Mouse (Mus musculus) liver (tissue): ENCODE results near the gene Tinf2.

Experiments used
- DNase-seq: peaks from one replicate; pipeline ENCODE4 v3.0.0-alpha.2; 2020; ENCODE audit warnings: mixed read lengths

The Tinf2 gene

DNA sequence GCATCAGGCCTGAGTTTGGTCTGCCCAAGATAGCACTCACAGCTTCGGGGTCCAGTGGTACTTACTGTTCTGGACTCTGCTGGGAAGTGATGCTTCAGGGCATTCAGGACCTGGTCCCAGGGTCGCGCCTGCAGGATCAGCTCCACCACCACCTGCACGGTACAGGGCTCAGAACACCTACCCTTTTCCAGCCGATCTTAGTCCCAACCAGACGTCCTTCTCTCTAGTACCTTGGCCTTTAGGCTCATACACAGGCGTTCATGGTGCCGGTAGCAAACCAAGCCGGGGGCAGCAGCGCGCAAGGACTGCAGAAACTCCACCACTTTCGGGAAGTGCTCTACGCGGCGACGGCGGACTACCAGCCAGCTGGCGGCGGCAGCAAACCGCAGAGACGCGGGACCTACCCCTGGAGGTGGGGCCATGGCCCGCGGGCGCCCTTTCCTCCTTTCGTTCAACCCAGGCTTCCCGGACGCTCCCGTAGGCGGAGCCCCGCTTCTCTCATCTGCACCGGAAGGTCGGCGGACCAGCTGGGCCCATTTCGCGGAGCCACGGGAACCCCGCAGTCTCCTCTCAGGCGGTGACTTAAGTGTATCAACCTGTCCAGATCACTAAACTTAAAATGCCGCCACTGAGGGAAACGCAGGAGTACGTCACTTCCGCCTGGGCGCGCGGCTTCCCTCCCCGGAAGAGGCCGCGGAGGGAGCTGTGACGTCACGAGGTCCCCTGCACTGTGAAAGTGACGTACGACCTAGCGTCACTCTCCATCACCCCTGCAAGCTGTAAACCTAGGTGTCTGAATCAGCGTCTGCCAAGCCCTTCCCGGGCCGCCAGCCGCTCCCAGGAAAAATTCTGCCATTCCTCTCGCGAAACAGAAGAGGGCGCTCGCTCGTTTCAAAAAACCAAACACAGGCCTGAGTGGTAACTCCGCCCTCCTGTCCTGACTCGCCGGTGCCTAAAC lies at the start of gene Tinf2:
Tinf2 (minus strand) TSS at position 661 of the 958 bp plus-strand sequence.
- peak; percentile 93 for DNase-seq

DNA sequence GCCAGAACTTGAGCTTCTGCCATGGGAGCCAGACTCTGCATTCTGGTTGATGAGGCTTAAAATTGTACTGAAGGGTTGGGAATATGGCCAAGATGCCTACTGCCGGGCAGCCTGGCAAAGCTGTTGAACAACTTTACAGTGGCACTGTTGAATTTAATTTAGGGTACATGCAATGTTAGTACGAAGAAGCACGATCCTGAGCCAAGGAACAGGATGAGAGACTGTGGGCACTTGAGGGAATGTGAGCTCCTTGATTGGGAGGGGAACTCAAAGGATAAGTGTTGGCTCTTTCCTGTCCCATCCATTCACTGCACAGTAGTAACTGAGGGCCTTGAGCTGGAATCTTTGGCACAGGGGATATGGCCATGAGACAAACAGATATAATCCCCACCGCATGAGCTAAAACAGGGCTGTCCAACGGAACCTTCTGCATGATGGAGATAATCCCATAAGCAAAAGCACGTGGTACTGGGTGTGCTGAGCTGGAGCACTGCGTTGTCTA lies 49.0 kb upstream of the Tinf2 start:
- no peak for DNase-seq

DNA sequence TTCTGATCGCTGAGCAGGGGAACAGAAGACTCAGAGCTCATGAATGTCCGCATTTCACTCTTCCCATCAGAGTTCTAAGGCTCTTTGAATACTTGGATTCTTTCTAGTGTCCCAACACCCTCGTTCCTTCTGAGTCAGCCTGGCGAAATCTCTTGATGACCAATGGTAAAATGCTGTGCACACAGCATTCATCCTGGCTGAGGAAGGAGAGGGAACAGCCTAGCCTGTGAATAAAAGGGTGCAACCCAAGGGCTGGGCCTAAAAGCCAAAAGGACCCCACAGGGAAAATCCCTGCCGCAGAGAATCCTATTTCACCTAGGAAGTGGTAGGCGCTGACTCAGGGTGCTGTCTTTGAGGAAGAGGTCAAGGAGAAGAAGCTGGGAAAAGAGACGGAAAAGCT lies 48.5 kb upstream of the Tinf2 start:
- no peak for DNase-seq

DNA sequence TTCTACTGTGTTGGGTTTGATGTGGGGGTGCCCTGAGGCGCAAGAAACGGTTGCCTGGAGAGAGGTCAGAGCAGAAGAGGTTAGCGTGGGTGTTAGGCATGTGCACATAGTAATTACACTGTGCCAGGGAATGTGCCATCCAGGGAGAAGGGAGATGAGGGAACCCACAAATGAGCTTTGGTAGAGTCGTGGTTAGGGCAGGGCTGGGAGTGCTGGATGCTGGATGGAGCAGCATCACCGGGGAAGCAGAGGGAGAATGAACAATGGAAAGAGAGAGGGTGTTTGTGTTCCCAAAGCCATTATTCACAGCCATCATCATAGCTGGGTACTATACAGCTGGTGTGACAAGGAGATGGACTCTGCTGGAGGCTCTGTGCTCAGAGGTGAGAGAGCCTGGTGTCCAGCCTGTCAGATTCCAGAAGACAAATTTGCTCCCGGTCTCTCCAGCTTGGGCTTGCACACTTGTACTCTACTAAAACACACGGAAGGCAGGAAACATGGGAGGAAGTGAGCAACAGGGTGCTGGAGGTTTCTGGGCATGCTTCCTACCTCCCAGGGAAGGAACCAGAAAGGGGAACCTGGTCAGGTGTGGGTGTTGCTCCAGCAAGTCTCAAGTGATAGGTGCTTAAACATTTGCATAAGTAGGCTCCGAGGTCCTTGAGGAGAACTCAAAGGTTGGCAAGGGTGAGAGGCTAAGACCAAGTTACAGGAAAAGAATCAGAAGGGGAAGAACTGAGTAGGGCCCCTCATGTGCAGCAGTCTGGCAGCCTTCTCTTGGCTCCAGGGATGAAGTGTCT lies 46.5 kb upstream of the Tinf2 start:
- no peak for DNase-seq

DNA sequence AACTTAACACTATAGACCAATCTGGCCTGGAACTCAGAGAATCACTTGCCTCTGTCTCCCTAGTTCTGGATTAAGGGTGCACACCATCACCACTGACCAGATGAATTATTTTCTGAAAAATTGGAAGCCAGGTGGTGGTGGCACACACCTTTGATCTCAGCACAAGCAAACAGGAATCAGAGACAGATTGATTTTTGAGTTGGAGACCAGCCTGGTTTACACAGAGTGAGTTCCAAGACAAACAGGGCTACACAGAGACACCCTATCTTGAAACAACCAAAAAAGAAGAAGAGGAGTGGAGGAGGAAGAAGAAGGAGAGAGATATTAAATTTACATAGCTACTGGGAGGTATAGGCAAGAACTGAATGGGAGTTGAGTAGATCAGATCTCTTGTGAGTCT lies 44.6 kb upstream of the Tinf2 start:
- no peak for DNase-seq

DNA sequence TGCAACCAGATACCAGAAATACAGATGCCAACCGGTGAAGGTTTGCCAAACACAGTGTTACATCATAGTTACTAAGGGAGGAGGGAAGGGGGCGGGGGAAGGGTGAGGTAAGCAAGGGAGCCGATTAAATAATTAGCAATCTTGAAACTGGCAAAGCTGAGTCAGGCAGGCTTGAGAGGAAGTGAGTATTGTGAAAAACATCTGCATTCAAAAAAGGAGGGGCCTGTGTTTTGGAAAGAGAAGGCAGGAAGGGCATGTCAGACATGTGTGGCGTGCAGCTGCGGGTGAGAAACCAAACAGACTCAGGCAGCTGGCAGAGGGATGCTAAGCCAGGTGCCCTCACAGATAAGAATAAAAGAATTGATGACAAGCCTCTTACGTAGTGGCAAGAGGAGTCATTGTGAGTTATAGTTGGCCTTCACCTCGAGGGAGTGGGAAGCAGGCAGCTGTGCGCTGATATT lies 42.8 kb upstream of the Tinf2 start:
- peak; percentile 23 for DNase-seq

DNA sequence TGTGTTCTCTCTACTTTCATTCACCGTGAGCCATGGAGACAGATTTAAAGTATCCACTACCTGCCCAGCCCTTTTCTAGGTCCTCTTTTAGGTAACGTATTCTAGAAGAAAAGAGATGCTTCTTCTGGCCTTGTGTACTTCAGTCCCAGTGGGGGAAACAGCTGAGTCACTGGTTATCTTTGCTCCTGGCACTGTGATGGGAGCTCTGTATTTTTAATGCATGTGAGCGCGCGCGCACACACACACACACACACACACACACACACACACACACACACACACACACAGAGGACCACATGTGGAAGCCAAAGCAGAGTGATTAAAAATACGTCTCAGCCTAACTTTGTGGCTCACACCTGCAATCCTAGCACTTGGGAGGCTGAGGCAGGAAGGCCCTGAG lies 41.8 kb upstream of the Tinf2 start:
- DNase-seq = peak; percentile 40

DNA sequence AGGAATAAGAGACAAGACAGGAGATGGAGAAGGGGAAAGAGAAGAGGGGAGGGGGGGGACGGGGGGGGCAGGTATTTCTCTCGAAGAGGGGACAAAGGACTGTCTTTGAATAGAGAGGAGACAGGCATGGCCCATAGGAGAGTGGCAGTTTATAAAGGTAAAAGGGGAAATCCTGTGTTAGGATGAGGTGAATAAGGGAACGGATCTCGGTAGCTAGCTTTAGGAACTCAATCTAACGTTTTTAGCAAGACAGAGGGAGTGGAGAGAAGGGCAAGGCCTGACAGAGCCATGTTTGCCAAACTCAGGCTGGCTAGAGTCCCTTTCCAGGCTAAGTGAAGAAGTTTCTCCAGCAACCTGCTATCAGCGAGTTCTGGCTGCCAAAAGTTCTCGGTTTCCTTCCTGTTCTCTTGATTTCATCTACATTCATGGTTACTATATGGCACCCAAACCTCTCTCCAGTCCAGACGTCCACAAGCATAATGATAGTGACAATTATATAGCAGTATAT lies 40.9 kb upstream of the Tinf2 start:
- DNase-seq = no peak

DNA sequence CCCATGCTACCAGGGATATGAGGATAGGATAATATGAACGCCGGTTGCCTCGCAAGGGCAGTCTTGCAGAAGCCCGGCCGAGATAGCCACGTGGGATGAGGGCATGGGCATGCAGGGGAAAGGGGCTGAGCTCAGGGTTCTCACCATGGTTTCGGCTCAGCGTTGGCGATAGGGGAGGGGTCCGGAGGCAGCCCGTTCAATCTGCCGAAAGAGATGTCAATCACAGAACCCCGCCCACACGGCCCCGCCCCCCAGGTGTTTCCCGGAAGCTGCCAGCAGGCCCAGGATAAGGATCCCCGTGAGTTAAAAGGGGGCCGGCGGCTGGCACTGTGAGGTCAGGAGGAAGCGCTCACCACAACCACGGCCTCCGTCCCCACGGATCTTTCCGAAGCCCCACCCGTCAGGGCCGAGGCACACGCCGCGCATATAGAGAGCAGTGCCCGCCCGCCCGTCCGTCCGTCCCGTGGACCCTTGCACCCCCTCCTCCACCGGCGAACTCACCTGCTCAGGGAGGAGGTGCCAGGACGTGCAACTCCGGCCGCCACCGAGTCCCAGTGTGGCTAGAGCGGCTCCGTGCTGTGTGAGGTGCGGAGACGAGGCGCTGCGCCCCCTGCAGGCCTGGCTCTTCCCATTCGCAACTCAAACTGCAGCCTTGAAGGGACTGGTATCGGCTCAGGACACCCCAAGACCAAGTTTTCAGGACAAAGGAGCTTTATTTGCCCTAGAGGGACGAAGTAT lies 40.2 kb upstream of the Tinf2 start, which contains the start of gene Rabggta:
Rabggta (minus strand) TSS at position 564 of the 738 bp plus-strand sequence.
- peak; percentile 95 for DNase-seq

DNA sequence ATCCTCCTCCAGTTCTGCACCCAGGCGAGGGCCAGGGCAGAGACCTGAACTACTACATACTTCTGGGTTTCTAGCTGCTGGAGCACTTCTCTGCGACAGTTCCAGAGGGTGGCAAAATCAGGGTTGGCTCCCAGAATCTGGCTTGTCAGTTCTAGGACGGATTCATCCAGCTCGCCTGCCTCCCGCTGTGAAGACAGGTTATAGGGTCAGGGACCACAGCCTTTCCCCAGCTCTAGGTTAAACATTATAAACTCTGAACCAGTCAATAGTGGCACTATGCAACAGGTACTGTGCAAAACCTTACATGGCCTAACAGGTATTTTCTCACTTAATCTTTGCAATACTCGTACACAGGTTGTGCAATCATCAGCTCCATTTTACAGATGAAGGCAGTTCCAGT lies 39.5 kb upstream of the Tinf2 start:
- no peak for DNase-seq

DNA sequence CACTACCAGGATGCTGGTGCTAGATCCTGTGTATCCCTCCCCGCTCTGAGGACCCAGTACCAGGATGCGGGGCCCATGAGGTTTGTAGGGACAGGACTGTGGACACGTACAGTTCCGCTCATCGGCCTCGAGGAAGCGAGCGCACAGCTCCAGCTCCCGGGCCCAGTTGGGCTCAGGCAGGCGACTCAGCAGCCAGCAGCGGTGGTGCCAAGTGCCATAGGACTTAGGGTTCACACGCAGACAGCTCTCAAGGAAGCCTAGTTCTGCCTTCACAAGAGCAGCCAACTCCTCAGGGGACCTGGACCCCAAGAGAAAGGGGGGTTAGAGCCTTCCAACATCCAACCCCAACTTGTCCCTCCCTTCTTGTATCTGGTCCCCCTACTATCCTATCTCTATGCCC lies 39.0 kb upstream of the Tinf2 start:
- no peak for DNase-seq

DNA sequence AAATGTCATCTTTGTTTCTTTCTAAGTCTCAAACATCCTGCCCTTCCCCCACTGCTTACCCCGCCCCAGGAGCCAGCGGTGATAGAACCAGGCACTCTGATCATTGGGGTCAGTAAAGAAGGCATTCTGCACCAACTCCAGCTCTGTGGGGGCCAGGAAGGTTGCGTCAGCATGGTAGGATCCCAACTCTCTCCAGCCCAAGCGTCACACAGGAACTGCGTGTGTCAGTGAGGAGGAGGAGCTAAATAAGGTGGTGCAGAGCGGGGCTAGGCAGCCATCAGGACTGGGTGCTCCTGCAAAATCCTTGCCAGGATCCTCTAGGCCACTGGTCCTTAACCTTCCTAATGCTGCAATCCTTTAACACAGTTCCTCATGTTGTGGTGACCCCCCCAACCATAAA lies 38.1 kb upstream of the Tinf2 start:
- DNase-seq = no peak

DNA sequence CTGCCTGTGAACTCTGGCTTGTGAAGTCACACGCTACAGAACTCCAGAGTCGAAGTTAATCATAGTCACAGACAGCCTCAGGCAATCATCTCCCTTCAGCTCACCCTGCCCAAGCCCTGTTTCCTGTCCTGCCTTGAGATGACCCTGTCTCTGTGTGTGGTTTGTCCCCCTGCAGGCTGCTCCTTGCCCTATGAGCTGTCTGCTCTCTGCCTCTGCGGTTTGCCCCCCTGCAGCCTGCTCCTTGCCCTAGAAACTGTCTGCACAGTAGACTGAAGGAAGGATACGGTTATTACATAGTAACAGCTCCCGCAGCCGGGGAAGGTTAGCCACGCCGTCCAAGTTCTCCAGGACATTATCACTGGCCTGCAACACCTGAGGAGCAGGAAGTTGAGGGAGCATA lies 35.3 kb upstream of the Tinf2 start:
- DNase-seq = no peak

DNA sequence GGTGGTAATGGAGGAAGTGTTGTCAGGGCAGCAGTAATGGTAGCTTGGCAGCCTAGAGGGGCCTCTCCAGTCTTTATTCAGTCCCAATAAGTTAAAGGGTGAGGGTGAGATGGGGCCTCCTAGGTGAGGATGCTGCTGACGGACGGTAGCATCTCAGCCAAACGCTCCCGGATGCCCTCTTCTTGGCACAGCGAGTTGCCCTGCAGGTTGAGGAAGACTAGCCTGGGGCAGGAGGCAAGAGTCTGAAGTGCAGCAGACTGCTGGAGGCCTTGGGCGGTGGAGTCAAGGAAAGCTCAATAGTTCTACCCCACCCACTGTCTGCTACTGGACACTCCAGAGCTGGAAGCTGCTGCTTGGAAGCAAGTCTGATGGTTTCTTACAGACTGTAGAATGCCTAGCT lies 34.7 kb upstream of the Tinf2 start:
- DNase-seq = no peak

DNA sequence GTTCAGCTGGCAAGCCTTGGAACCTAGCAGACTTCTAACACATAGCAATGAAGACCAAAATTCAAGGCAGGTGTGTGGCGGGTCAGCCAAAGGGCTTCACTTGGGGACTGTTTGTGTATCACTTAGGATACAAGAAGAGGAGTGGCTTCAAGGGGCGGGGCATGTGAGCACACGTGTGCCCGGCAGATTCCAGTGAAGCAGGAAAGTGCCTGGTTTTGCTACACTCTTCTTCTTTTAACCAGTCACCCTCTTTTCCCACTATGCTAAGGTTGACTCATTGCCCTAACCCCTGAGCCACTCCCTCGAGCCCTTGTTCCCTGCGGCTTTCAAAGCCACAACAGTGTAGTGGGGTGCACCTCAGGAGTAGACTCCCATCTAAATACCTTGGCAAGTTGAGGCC lies 33.3 kb upstream of the Tinf2 start:
- no peak for DNase-seq

DNA sequence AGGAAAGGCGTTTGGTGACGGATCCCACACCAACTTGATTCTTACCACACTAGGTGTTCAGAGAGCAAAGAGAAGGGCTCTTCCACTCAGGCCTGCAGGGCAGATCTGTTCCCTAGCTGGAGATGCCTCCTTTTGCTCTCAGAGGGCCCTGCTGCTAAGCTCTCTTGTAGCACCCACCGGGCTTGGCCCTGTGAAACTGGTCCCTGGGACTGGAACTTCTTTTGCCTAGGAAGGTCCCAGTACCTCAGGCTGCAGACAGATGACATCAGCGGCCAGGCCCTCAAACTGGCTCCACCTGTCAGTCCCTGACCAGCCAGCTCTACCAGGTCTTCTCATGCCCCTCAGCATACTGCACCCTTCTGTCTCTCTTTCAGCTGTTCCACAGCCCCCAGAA lies 32.1 kb upstream of the Tinf2 start, which contains the start of gene Tgm1:
Tgm1 (minus strand) TSS at position 198 of the 394 bp plus-strand sequence.
- DNase-seq = no peak

DNA sequence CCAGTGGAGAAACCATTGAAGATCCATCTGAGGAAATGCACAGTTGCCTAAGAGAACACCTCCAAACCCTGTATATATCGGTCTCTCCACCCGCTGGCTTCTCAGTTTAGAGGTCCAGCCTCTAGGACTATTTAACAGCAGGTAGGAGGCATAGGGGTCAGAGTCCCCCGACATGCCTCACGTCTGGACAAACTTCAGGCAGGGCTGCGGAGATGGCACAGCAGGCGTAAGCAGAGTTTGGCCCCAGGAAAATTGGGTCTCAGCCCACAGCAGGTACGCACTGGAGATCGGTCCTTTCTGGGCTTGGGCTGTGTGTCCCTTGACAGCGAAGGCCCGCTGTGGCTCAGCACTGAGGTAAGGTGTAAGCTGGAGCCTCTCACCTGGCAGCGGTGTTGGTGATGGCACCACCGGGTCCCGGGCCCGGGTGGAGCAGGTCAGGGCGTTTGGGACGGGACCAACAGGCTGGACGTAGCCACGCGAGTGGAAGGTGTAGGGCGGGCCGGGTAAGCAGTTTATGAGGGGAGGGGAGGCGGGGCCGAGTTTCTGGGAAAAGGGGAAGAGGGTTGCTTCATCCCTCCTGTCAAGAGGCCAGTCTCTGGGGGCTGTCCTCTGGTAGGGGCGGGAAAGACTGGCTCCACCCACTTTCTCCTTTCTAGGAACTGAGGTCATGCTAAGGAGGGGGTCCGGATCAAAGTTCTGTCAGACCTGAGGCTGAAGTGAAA lies 31.5 kb upstream of the Tinf2 start:
- peak; percentile 65 for DNase-seq

DNA sequence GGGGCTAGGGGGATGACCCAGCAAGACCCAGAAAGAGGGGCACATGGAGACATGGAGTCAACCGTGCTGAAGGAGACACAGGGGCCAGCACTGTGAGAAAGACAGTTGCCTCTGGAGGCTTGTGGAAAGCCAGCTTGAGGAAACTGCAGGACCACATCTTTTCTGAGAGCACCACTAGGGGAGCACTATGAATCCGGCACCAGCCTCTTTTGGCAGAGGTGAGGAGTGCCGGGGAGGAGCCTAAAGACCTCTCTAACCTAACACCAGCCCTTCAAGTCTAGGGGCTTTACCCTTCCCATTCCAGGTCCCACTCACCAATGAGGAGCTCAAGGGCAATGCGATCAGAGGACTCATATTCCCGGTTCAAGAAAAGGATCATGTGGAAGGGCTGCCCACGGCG lies 30.2 kb upstream of the Tinf2 start:
- no peak for DNase-seq

DNA sequence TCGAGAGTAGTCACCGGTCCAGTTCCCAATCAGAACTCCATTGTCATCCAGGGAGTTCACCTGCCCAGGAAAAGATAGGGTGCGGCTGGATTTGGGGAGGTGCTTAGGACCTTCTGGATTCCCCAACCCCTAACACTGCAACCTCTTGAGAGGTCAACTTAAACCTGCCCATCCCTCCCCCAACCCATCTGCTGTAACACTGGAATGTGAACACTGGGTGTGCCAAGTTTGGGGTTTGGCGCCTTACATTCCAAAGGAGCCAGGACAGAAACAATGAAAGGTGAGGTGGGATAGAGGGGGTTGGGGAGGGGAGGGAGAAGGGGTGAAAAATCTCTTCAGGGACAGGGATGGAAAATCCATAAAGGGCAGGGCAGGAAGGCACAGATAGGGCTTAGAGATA lies 27.9 kb upstream of the Tinf2 start:
- DNase-seq = no peak

DNA sequence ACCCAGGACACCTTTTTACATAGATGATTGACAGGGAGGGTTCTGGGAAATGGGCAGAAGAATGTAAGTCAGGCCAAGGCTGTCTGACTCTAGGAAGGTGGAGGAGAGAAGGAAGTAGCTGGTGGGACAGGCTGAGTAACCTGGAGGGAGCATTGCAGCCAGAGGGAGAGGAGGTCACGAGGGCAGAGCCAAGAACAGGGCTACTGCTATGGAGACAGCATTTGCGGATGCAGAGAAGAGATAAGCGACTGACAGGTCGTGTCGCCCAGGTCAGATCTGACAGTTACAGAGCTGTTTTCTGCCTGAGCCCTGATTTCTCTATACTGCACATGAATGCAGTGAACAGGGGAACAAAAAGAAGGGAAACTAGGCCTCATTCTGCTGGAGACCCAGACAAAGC lies 25.8 kb upstream of the Tinf2 start:
- peak; percentile 44 for DNase-seq

DNA sequence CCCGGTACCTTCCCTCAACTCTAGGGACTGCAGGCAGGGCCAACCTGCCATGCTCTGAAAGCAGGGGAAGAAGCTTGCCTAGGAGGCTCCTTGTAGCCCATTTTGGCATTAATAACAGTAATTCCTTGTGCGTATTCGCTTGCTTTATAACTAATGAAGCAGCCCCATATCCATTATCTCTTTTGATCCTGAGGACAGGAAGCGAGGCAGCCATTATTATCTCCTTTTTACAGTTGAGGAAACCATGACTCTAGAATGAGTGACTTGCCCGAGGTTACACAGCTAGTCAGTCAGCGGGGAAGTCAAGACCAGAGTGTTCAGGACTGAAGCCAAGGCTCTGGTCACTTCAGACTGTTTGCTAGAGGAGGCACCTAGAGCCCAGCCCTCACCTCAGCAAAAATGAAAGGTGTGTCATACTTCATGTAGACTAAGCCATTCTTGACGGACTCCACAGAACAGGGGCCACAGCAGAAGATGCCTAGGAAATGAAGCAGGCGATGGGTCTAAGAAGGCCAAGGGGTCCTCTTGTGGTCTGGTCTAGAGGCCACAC lies 24.5 kb upstream of the Tinf2 start:
- no peak for DNase-seq

DNA sequence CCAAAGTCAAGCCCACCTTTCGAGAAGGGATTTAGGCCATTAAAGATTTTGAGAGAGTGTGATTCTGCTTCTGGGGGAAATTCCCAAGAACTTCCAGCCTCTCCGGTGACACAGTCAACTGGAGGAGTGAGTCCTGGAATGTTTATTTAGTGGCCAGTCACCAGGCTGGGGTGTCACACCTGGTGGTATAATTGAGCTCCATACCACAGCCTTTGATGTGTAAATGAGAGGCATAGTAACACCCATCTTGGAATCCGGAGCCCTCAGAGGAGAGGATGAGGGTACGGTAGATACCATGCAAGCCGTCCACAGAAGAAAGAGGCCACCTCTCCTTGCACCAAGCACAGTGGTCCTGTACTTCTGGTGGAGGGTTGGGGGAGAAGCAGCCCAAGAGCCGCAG lies 21.1 kb upstream of the Tinf2 start:
- DNase-seq = no peak
